Mouse (Mus musculus) stomach, postnatal 0 days (tissue): ENCODE measurements around the gene Morn1.

ENCODE experiments used
- CTCF ChIP-seq: IDR thresholded peaks from 2 replicates; pipeline ENCODE4 v1.5.1; 2016; ENCODE audit warnings: antibody characterized with exemption, low read depth, mild to moderate bottlenecking, moderate library complexity
- EP300 ChIP-seq: optimal IDR thresholded peaks from 2 replicates; pipeline ENCODE3; 2016; ENCODE audit warnings: antibody characterized with exemption

DNA sequence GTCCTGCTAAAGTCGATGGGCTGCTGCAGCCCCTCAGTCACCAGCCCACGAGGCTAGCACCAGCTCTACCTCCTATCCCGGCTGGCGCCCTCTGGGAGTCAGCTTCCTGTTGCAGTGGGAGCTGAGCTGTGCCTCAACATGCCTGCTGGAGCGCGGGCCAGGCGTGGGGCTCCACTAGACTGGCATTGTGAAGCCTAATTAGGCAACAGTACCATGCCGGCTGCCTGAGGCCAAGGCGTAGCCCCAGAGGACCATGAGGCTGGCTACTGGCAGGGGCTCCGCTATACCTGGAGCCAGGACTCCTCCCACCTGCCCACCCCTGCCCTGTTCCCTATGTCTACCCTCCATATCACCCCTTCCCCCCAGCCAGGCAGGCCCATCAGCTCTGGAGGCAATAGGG, 29.7 kb upstream of the Morn1 start, which contains the start of gene Plch2:
- no peak for TF ChIP-seq EP300
- peak; percentile 19; the same call in 1 of the 2 replicates for TF ChIP-seq CTCF
